Mouse (Mus musculus) liver, postnatal 0 days (tissue): Measurements from ENCODE around the gene Hils1.

Experiments
- CTCF ChIP-seq: sonication (generic); IDR thresholded peaks from 2 replicates; pipeline ENCODE4 v1.5.1; 2016; ENCODE audit warnings: antibody characterized with exemption, low read depth
- EP300 ChIP-seq: IDR thresholded peaks from 2 replicates; pipeline ENCODE4 v1.6.1; 2016; ENCODE audit warnings: antibody characterized with exemption, low read depth, mild to moderate bottlenecking

- TF ChIP-seq CTCF: peak; percentile 93
- no peak for TF ChIP-seq EP300
Measured at GRCm38 (mm10) chr11:94970210-94970943, 3.0 kb downstream of the Hils1 start.
